Mouse (Mus musculus) brown adipose tissue, adult 24 weeks (tissue): ENCODE data around the gene Vps53. TPM values are rescaled to one million over a fixed set of nuclear protein-coding genes. Genes with fewer than 3 reads are reported as not detected.
"Not testable (repeated sequence)": the region's sequence is repeated elsewhere in the genome, so short reads cannot be mapped to it uniquely, and the experiment has no call there.

ENCODE experiments used
- H3K27ac ChIP-seq: fragments of 200-500 bp; replicated peaks from 2 replicates; pipeline ENCODE4 v1.5.1; 2012; ENCODE audit warnings: low read depth, mild to moderate bottlenecking, low read length
- H3K4me1 ChIP-seq: fragments of 200-500 bp; 2 replicates; pipeline ENCODE4 v1.6.1; 2012; ENCODE audit warnings: low read length, mixed read lengths; ENCODE audit not compliant: control insufficient read depth, insufficient read depth, insufficient read length
- H3K4me3 ChIP-seq: fragments of 200-500 bp; 2 replicates; pipeline ENCODE4 v1.5.1; 2012; ENCODE audit warnings: low read depth, mild to moderate bottlenecking, low read length, moderate library complexity; ENCODE audit not compliant: insufficient read depth
- polyA plus RNA-seq: library from polyadenylated mRNA; stranded (reverse); fragments of >200 nt; gene quantifications from 2 replicates; pipeline ENCODE4 v1.2.4, GENCODE M21; 2012; ENCODE audit not compliant: missing spikeins, insufficient read depth, insufficient read length

The Vps53 gene
- polyA plus RNA-seq, 1 experiment = 21.9 TPM

- Histone ChIP-seq H3K27ac (no peak overlapping the region), H3K4me3 (no peak overlapping the region), H3K4me1 (no peaks in the 10 kb centered on the region)
Observed at GRCm38 (mm10) chr11:76009101-76009500, 170.3 kb downstream of the Vps53 start.

- Histone ChIP-seq H3K4me3 (no peak overlapping the region), H3K4me1 (no peaks in the 10 kb centered on the region), H3K27ac (no peak overlapping the region)
Observed at GRCm38 (mm10) chr11:76008162-76008561, 171.3 kb downstream of the Vps53 start.

- H3K27ac ChIP-seq, H3K4me3 ChIP-seq, H3K4me1 ChIP-seq: not testable (repeated sequence)
Observed at GRCm38 (mm10) chr11:76004276-76004675, 175.2 kb downstream of the Vps53 start.

GRCm38 (mm10) chr11:76001237-76001878 lies 178.1 kb downstream of the Vps53 start:
- H3K4me3 ChIP-seq = no peak overlapping the region
- H3K27ac ChIP-seq = no peak overlapping the region
- no peaks in the 10 kb centered on the region for H3K4me1 ChIP-seq

GRCm38 (mm10) chr11:76000701-76001100 lies 178.7 kb downstream of the Vps53 start:
- Histone ChIP-seq H3K4me1 (no peaks in the 10 kb centered on the region), H3K27ac (no peak overlapping the region), H3K4me3 (no peak overlapping the region)

GRCm38 (mm10) chr11:75999440-76000155 lies 179.8 kb downstream of the Vps53 start, which contains the start of gene 1700016K19Rik:
TSS of gene 1700016K19Rik (plus strand) at chr11:75999912.
- Histone ChIP-seq H3K4me3 (peak within 1 kb of the TSS; percentile 62), H3K27ac (no peak within 1 kb of the TSS), H3K4me1 (no peaks in the 10 kb centered on the region)

Other genes with a start within 250 kb of the Vps53 start
- gene Rph3al, start 241.2 kb downstream of the Vps53 start, polyA plus RNA-seq = 1.9 and 2.8 TPM in 2 replicates
- gene 1700016K19Rik, start 179.7 kb downstream of the Vps53 start, polyA plus RNA-seq = not detected in 2 replicates
- gene Rflnb, start 151.9 kb downstream of the Vps53 start, polyA plus RNA-seq = 35.4 and 39.1 TPM in 2 replicates
- gene Fam57a, start within 50 bp of the Vps53 start, polyA plus RNA-seq = 4.3 and 4.4 TPM in 2 replicates
- gene Dbil5, start 38.0 kb upstream of the Vps53 start, polyA plus RNA-seq = not detected in 2 replicates
- gene Gemin4, start 38.0 kb upstream of the Vps53 start, polyA plus RNA-seq = not detected in 2 replicates
- 18.2 and 26.8 TPM in 2 replicates for gene Mrm3, start 64.1 kb upstream of the Vps53 start, polyA plus RNA-seq
- gene Glod4, start 64.1 kb upstream of the Vps53 start, polyA plus RNA-seq = 62.0 and 64.6 TPM in 2 replicates
- 2.0 and 3.6 TPM in 2 replicates for gene Nxn, start 219.5 kb upstream of the Vps53 start, polyA plus RNA-seq
- 29.2 and 43.4 TPM in 2 replicates for gene Timm22, start 227.3 kb upstream of the Vps53 start, polyA plus RNA-seq